Mouse (Mus musculus): Measurements from ENCODE around the gene Gm10340. TPM values are rescaled to one million over a fixed set of nuclear protein-coding genes. Genes with fewer than 3 reads are reported as not detected.
"Not testable (repeated sequence)": the region's sequence is repeated elsewhere in the genome, so short reads cannot be mapped to it uniquely, and the experiment has no call there.

Gene Gm10340
- polyA plus RNA-seq (2015; fragmentation: Nextera tagmentation; extraction: Ambion mirVana): not detected in 2 replicates

GRCm38 (mm10) chr14:3133697-3134096 lies at the start of gene Gm10340:
TSS of gene Gm10340 (plus strand) at chr14:3133997.
- not testable (repeated sequence) for H3K4me3 ChIP-seq (replicated peaks); H3K27ac ChIP-seq (replicated peaks); H3K9me3 ChIP-seq (replicated peaks); H3K9ac ChIP-seq; H3K4me2 ChIP-seq (replicated peaks); H3K4me1 ChIP-seq; H3K36me3 ChIP-seq; ATAC-seq (ENCODE audit: insufficient number of reproducible peaks, low FRiP score, low TSS enrichment, low read depth); H3K27me3 ChIP-seq
- 88% methylated on average over 2 of the region's 3 CpGs for WGBS

- H3K27me3 ChIP-seq; H3K4me1 ChIP-seq; H3K9ac ChIP-seq; H3K27ac ChIP-seq (replicated peaks); H3K4me2 ChIP-seq (replicated peaks); H3K4me3 ChIP-seq (replicated peaks); ATAC-seq (ENCODE audit: insufficient number of reproducible peaks, low FRiP score, low TSS enrichment, low read depth); H3K9me3 ChIP-seq (replicated peaks); H3K36me3 ChIP-seq: not testable (repeated sequence)
- 90% methylated on average over 23 of the region's 25 CpGs for WGBS
Measured at GRCm38 (mm10) chr14:3116051-3116450, 17.7 kb upstream of the Gm10340 start.

GRCm38 (mm10) chr14:3187955-3188354 lies 54.2 kb downstream of the Gm10340 start, which contains the start of gene Gm5795:
TSS of gene Gm5795 (plus strand) at chr14:3188255.
- H3K4me1 ChIP-seq; H3K4me3 ChIP-seq (replicated peaks); H3K27ac ChIP-seq (replicated peaks); H3K9ac ChIP-seq; ATAC-seq (ENCODE audit: insufficient number of reproducible peaks, low FRiP score, low TSS enrichment, low read depth); H3K4me2 ChIP-seq (replicated peaks); H3K27me3 ChIP-seq; H3K9me3 ChIP-seq (replicated peaks); H3K36me3 ChIP-seq: not testable (repeated sequence)
- WGBS: no CpG with 5 or more reads among the region's 2 CpGs

Other genes with a start within 250 kb of the Gm10340 start
- not detected in 2 replicates for gene Gm2888, start 104.0 kb upstream of the Gm10340 start, polyA plus RNA-seq (2015; fragmentation: Nextera tagmentation; extraction: Ambion mirVana)
- gene Gm2897, start 84.7 kb upstream of the Gm10340 start, polyA plus RNA-seq (2015; fragmentation: Nextera tagmentation; extraction: Ambion mirVana): 1.3 and 1.5 TPM in 2 replicates
- gene Gm5795, start 54.3 kb downstream of the Gm10340 start, polyA plus RNA-seq (2015; fragmentation: Nextera tagmentation; extraction: Ambion mirVana): not detected in 2 replicates
- gene D830030K20Rik, start 74.5 kb downstream of the Gm10340 start, polyA plus RNA-seq (2015; fragmentation: Nextera tagmentation; extraction: Ambion mirVana): 3.2 and 3.5 TPM in 2 replicates
- gene Gm2956, start 198.6 kb downstream of the Gm10340 start, polyA plus RNA-seq (2015; fragmentation: Nextera tagmentation; extraction: Ambion mirVana): not detected in 2 replicates